In the genomic region with DNA sequence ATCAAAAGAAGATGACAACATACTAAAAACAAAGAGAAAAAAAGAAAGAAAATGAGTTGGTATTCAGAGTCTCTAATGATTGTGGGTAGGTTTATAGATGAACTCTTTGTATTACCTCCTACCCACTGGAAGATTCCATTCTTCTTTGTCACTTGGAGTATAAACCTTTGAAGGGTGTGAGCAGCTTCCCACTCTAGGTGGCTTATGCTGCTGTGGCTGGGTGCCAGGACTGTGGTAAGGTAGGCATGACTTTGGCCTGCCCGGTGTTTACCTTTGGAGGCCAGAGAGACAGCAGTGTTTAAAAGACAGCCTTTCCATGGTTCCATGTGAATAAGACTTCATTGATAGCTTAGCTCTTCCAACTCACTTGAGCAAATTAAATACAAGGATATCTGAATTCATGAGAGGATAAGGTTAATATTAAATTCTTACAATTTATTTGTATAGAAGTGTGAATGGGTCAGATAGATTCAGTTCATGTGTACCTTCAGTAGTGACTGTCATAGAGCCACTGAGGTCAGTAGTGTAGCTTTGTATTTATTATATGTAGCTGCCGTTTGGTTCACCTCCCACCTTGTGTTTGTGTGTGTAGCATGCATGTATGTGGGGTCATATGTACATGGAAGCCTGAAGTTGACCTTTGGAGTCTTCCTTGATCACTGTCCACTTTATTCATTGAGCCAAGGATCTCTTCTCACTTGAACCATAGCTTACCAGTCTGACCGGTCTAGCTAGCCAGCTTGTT, we compare ENCODE assay signal across 11 mouse cellular contexts. TPM values are rescaled to one million over a fixed set of nuclear protein-coding genes. Genes with fewer than 3 reads are reported as not detected.
DNase-seq lines count a peak whose midpoint lies in the region; ATAC-seq lines count a peak whose summit lies in the region.
"Had no signal": no experiment of that assay in that cellular context is flagged by ENCODE, and none has a peak within 500 bp of the region (broad histone marks: within the 10 kb centered on the region; RNA-seq: fewer than 3 reads in every experiment).

No protein-coding gene starts in this region.

- peak; percentile 46; the same call in 1 of the 2 replicates for ATAC-seq in intestine, embryonic 15.5 days
- ATAC-seq in lung, embryonic 16.5 days (ENCODE audit: low read depth) = 0 out of 2 replicates have a peak, but pooled peaks have one; percentile 48
- no peak for ATAC-seq in forebrain, embryonic 16.5 days

- H3K9ac ChIP-seq in intestine, embryonic 15.5 days = no peak overlapping the region
- no peak overlapping the region for H3K9ac ChIP-seq in lung, embryonic 16.5 days (ENCODE audit: low read length)
- H3K9ac ChIP-seq in forebrain, embryonic 16.5 days (replicated peaks; ENCODE audit: low read depth, low read length) = no peak overlapping the region
- H3K9ac ChIP-seq: heart, embryonic 12.5 days; limb, embryonic 12.5 days had no signal

- H3K9me3 ChIP-seq in intestine, embryonic 15.5 days = no peaks in the 10 kb centered on the region
- H3K9me3 ChIP-seq in lung, embryonic 16.5 days (ENCODE audit: control insufficient read depth, low read length) = no peaks in the 10 kb centered on the region
- no peaks in the 10 kb centered on the region for H3K9me3 ChIP-seq in forebrain, embryonic 16.5 days (ENCODE audit: control insufficient read depth, low read length)
- H3K9me3 ChIP-seq: heart, embryonic 12.5 days; limb, embryonic 12.5 days had no signal

- no peaks in the 10 kb centered on the region for H3K36me3 ChIP-seq in intestine, embryonic 15.5 days
- H3K36me3 ChIP-seq in lung, embryonic 16.5 days (ENCODE audit: control insufficient read depth, insufficient read depth, low read length) = 0 out of 2 replicates have a peak, but pooled peaks cover 2% of the 10 kb centered on the region
- no peaks in the 10 kb centered on the region for H3K36me3 ChIP-seq in forebrain, embryonic 16.5 days (ENCODE audit: control insufficient read depth, insufficient read depth)
- H3K36me3 ChIP-seq: heart, embryonic 12.5 days; limb, embryonic 12.5 days had no signal

- intact Hi-C loops in left cerebral cortex, postnatal 10 days (cut with DNase I) = no loop called here

- H3K4me3 ChIP-seq in intestine, embryonic 15.5 days (replicated peaks) = no peak overlapping the region
- H3K4me3 ChIP-seq in lung, embryonic 16.5 days (ENCODE audit: low read length) = no peak overlapping the region
- H3K4me3 ChIP-seq in forebrain, embryonic 16.5 days (replicated peaks; ENCODE audit: low read length) = no peak overlapping the region
- H3K4me3 ChIP-seq: heart, embryonic 12.5 days; limb, embryonic 12.5 days had no signal

- no peak overlapping the region for H3K27ac ChIP-seq in intestine, embryonic 15.5 days
- H3K27ac ChIP-seq in lung, embryonic 16.5 days (ENCODE audit: low read length) = no peak overlapping the region
- no peak overlapping the region for H3K27ac ChIP-seq in forebrain, embryonic 16.5 days (ENCODE audit: low read length)
- H3K27ac ChIP-seq: limb, embryonic 12.5 days had no signal

- H3K4me2 ChIP-seq in intestine, embryonic 15.5 days (replicated peaks) = no peak overlapping the region
- H3K4me2 ChIP-seq in lung, embryonic 16.5 days (ENCODE audit: low read depth, low read length) = no peak overlapping the region
- H3K4me2 ChIP-seq in forebrain, embryonic 16.5 days (ENCODE audit: low read length) = no peak overlapping the region
- H3K4me2 ChIP-seq: heart, embryonic 12.5 days; limb, embryonic 12.5 days had no signal

- peak; percentile 87 for DNase-seq in heart, adult 11 months
- no peak for DNase-seq in heart, adult 8-10 months (ENCODE audit: low spot score)
- DNase-seq in Muller cell, postnatal 12 days (ENCODE audit: inconsistent ontology term) = peak; percentile 64
- no peak for DNase-seq in left cerebral cortex, postnatal 10 days (ENCODE audit: extremely low spot score in 1 of 2, low spot score in 2 of 2)
- DNase-seq in left cerebral cortex, adult 18-20 months (ENCODE audit: low spot score in 2 of 2) = no peak
- DNase-seq: retina, postnatal 1 day had no signal

- peaks cover 20% of the 10 kb centered on the region; the same call in 1 of the 2 replicates for H3K4me1 ChIP-seq in intestine, embryonic 15.5 days (replicated peaks)
- H3K4me1 ChIP-seq in lung, embryonic 16.5 days (replicated peaks; ENCODE audit: control insufficient read depth, insufficient read depth, low read length) = peaks cover 33% of the 10 kb centered on the region
- H3K4me1 ChIP-seq in forebrain, embryonic 16.5 days (replicated peaks; ENCODE audit: control insufficient read depth, insufficient read depth, low read length) = no peaks in the 10 kb centered on the region

- WGBS in intestine, embryonic 15.5 days = 93% methylated on average over 3 of the region's 3 CpGs
- 68% methylated on average over 3 of the region's 3 CpGs for WGBS in lung, embryonic 16.5 days
- WGBS in forebrain, embryonic 16.5 days = 98% methylated on average over 3 of the region's 3 CpGs

- H3K27me3 ChIP-seq in intestine, embryonic 15.5 days (replicated peaks) = no peaks in the 10 kb centered on the region
- no peaks in the 10 kb centered on the region for H3K27me3 ChIP-seq in lung, embryonic 16.5 days (ENCODE audit: control insufficient read depth, insufficient read depth, low read depth, low read length)
- no peaks in the 10 kb centered on the region for H3K27me3 ChIP-seq in forebrain, embryonic 16.5 days (replicated peaks; ENCODE audit: control insufficient read depth, insufficient read depth, low read length)
- H3K27me3 ChIP-seq: heart, embryonic 12.5 days; limb, embryonic 12.5 days had no signal

RNA-seq across cellular contexts. Expression of a gene that starts 44.0 kb away (rescaled TPM):
- total RNA-seq in heart, adult 8-10 months (2022) = 10 to 100 TPM; 70.6 to 75.8 (median 73.7) TPM
- 16.9 and 18.7 TPM in 2 replicates for polyA plus RNA-seq in intestine, embryonic 15.5 days (2015; fragmentation: Nextera tagmentation; extraction: Ambion mirVana)
- 21.9 and 22.8 TPM in 2 replicates for polyA plus RNA-seq in lung, embryonic 16.5 days (2015; fragmentation: Nextera tagmentation; extraction: Ambion mirVana)
- 10 to 100 TPM; 23.8 to 24.0 TPM for total RNA-seq in left cerebral cortex, postnatal 10 days (2021)
- polyA plus RNA-seq in forebrain, embryonic 16.5 days (2015; fragmentation: Nextera tagmentation; extraction: Ambion mirVana) = 14.3 and 14.4 TPM in 2 replicates
- 10 to 100 TPM; 34.8 to 35.7 TPM for total RNA-seq in left cerebral cortex, adult 18-20 months (2021)

Comparison
In these comparisons a context has a peak if more than half of its experiments do, and no peak if none do; other contexts are left out.
1. DNase-seq: peak in heart, adult 11 months (single experiment) and Muller cell, postnatal 12 days (single experiment); none in heart, adult 8-10 months (single experiment), left cerebral cortex, postnatal 10 days (0 of 2) and left cerebral cortex, adult 18-20 months (0 of 2).